Mouse (Mus musculus) heart, embryonic 13.5 days (tissue): Measurements from ENCODE around the gene Ism1. TPM values are rescaled to one million over a fixed set of nuclear protein-coding genes. Genes with fewer than 3 reads are reported as not detected.

Experiments
- ATAC-seq: fragments of 200-750 bp; cut with Nextera tagmentation; 2 replicates; pipeline ENCODE4 v1.8.0; 2017; ENCODE audit warnings: moderate TSS enrichment; ENCODE audit not compliant: insufficient number of reproducible peaks, low FRiP score, low TSS enrichment; ENCODE audit errors: extremely low read depth
- H3K27ac ChIP-seq: fragments of 300-500 bp; sonication (generic); replicated peaks from 2 replicates; pipeline ENCODE4 v1.5.1; 2015; ENCODE audit warnings: moderate library complexity, mild to moderate bottlenecking, inconsistent platforms
- H3K27me3 ChIP-seq: fragments of 300-500 bp; sonication (generic); replicated peaks from 2 replicates; pipeline ENCODE4 v1.6.1; 2015; ENCODE audit warnings: mild to moderate bottlenecking, inconsistent platforms
- H3K36me3 ChIP-seq: fragments of 300-500 bp; sonication (generic); 2 replicates; pipeline ENCODE4 v1.6.1; 2015; ENCODE audit warnings: mild to moderate bottlenecking, inconsistent platforms
- H3K4me1 ChIP-seq: fragments of 300-500 bp; sonication (generic); 2 replicates; pipeline ENCODE4 v1.6.1; 2015; ENCODE audit warnings: inconsistent platforms
- H3K4me2 ChIP-seq: fragments of 300-500 bp; sonication (generic); 2 replicates; pipeline ENCODE4 v1.6.1; 2015; ENCODE audit warnings: inconsistent platforms, mild to moderate bottlenecking, moderate library complexity
- H3K4me3 ChIP-seq: fragments of 300-500 bp; sonication (generic); 2 replicates; pipeline ENCODE4 v1.5.1; 2015; ENCODE audit warnings: moderate library complexity, mild to moderate bottlenecking, inconsistent platforms
- H3K9ac ChIP-seq: fragments of 300-500 bp; sonication (generic); 2 replicates; pipeline ENCODE4 v1.6.1; 2015; ENCODE audit warnings: inconsistent platforms, mild to moderate bottlenecking, moderate library complexity
- H3K9me3 ChIP-seq: fragments of 300-500 bp; sonication (generic); 2 replicates; pipeline ENCODE4 v1.6.1; 2016; ENCODE audit warnings: inconsistent platforms
- WGBS: fragments of 180-500 bp; shearing (Covaris S2); methylation state at CpG from one replicate; pipeline ENCODE4 v1.1.7; 2015; ENCODE audit warnings: mixed read lengths; 5-methylcytosine and 5-hydroxymethylcytosine counted together
- polyA plus RNA-seq: library from polyadenylated mRNA; unstranded; fragments of >200 nt; fragmentation: Nextera tagmentation; extraction: Ambion mirVana; gene quantifications from 2 replicates; pipeline ENCODE4 v1.2.1, GENCODE M21; 2015

Gene Ism1
- polyA plus RNA-seq, 1 experiment from 2014 or later, result 0.86 TPM

DNA sequence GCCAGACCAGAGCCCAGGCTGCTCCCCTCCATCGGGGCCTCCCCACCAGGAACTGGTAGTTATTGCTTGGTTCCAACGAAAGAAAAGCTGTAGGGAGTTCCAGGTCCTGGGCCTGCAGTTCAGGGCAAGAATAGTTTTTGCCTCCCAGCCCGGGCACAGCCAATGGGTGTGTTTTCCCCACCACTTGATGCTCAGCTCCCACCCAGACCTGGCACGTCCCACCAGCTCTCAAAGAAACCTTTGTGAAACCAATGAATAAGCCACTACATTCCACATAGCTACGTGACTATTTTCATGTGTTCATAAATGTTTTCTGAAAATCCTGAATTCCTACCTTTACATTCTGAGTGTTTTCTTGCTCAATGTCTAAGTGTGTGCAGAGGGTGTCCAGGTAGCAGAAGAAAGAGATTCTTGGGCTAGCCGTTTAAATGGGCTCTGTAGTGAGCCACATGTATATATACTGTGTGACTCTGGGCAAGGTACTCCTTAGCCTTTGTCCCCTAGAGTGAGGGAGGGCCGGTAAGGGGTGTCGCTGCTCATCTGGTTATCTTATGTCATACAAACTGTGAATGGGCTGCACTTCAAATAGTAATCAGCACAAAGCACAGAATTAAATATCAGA lies 97.1 kb downstream of the Ism1 start:
- Histone ChIP-seq H3K9me3 (no peaks in the 10 kb centered on the region; the same call in 1 of the 2 replicates), H3K36me3 (no peaks in the 10 kb centered on the region), H3K27ac (no peak overlapping the region), H3K4me3 (no peak overlapping the region), H3K4me1 (peaks cover 4% of the 10 kb centered on the region; the same call in 1 of the 2 replicates), H3K4me2 (no peak overlapping the region), H3K9ac (no peak overlapping the region), H3K27me3 (no peaks in the 10 kb centered on the region)
- 71% methylated on average over 8 of the region's 8 CpGs for WGBS
- no peak for ATAC-seq

DNA sequence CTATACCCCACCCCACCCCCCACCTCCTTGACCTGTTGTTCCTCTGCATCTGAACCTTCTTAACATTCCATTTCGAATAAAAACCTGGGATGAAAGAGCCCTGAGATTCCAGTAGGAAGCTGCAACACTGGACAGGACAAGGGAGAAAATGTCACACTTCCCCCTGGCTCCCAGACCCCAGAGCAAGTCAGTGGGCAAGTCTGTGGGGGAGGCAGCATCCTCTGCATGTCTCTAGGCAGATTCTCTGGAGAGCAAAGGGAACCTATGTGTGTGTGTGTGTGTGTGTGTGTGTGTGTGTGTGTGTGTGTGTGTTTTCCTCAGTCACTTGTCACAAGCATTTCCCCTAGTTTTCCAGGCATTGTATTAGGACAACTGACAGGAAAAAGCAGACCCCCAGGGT lies 98.7 kb downstream of the Ism1 start:
- no peaks in the 10 kb centered on the region; the same call in 1 of the 2 replicates for H3K9me3 ChIP-seq
- H3K4me3 ChIP-seq, result no peak overlapping the region
- peaks cover 4% of the 10 kb centered on the region; the same call in 1 of the 2 replicates for H3K4me1 ChIP-seq
- no peak overlapping the region for H3K4me2 ChIP-seq
- no peak overlapping the region for H3K9ac ChIP-seq
- ATAC-seq, result no peak
- 14% methylated on average over 1 of the region's 1 CpGs for WGBS
- no peak overlapping the region for H3K27ac ChIP-seq
- H3K27me3 ChIP-seq, result no peaks in the 10 kb centered on the region
- no peaks in the 10 kb centered on the region for H3K36me3 ChIP-seq

- ATAC-seq, result no peak
- 53% methylated on average over 3 of the region's 3 CpGs for WGBS
These were observed 100.3 kb downstream of the Ism1 start for GRCm38 (mm10) chr2:139778283-139778682.

GRCm38 (mm10) chr2:139783318-139783850 lies 105.4 kb downstream of the Ism1 start:
- Histone ChIP-seq H3K9ac (no peak overlapping the region), H3K4me1 (no peaks in the 10 kb centered on the region), H3K4me3 (no peak overlapping the region), H3K27ac (no peak overlapping the region), H3K36me3 (no peaks in the 10 kb centered on the region), H3K27me3 (no peaks in the 10 kb centered on the region), H3K4me2 (no peak overlapping the region), H3K9me3 (no peaks in the 10 kb centered on the region)
- 73% methylated on average over 8 of the region's 8 CpGs for WGBS
- ATAC-seq, result no peak

More at GRCm38 (mm10) chr2:139778283-139778682, 100.3 kb downstream of the Ism1 start:
- no peak overlapping the region for H3K4me2 ChIP-seq
- no peak overlapping the region for H3K9ac ChIP-seq
- H3K4me1 ChIP-seq, result peaks cover 4% of the 10 kb centered on the region; the same call in 1 of the 2 replicates
- H3K9me3 ChIP-seq, result no peaks in the 10 kb centered on the region; the same call in 1 of the 2 replicates
- H3K36me3 ChIP-seq, result no peaks in the 10 kb centered on the region
- H3K4me3 ChIP-seq, result no peak overlapping the region
- no peak overlapping the region for H3K27ac ChIP-seq
- H3K27me3 ChIP-seq, result no peaks in the 10 kb centered on the region

GRCm38 (mm10) chr2:139784465-139784864 lies 106.5 kb downstream of the Ism1 start:
- Histone ChIP-seq H3K9me3 (no peaks in the 10 kb centered on the region), H3K4me3 (no peak overlapping the region), H3K27ac (no peak overlapping the region), H3K4me1 (no peaks in the 10 kb centered on the region), H3K27me3 (no peaks in the 10 kb centered on the region), H3K36me3 (no peaks in the 10 kb centered on the region), H3K9ac (no peak overlapping the region), H3K4me2 (no peak overlapping the region)
- ATAC-seq, result no peak
- 43% methylated on average over 1 of the region's 1 CpGs for WGBS

- Histone ChIP-seq H3K4me3 (no peak overlapping the region), H3K9ac (no peak overlapping the region), H3K27me3 (no peaks in the 10 kb centered on the region), H3K9me3 (no peaks in the 10 kb centered on the region), H3K36me3 (no peaks in the 10 kb centered on the region), H3K4me1 (no peaks in the 10 kb centered on the region), H3K4me2 (no peak overlapping the region), H3K27ac (no peak overlapping the region)
- WGBS, result 14% methylated on average over 2 of the region's 2 CpGs
- no peak for ATAC-seq
These were observed 107.0 kb downstream of the Ism1 start for GRCm38 (mm10) chr2:139784946-139785345.

DNA sequence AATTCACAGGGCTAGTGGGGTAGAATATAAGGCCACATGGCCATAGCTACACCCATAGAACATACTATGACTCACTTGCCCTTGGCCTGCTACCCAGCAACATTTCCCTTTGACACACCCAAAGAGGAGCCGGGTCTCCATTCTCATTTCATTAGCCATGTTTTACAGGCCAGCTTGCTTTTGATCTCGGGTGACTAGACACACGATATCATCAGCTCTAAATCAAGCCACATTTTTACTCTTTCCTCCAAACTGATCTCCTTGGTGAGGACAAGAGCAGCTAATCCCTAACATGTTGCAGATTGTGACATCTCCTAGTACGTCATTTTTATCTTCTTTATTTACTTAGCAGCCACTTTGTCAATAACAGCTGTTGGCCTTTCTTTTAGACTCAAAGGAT lies 110.7 kb downstream of the Ism1 start:
- Histone ChIP-seq H3K27me3 (no peaks in the 10 kb centered on the region), H3K36me3 (no peaks in the 10 kb centered on the region), H3K27ac (no peak overlapping the region), H3K4me2 (no peak overlapping the region), H3K4me1 (no peaks in the 10 kb centered on the region), H3K9ac (no peak overlapping the region), H3K4me3 (no peak overlapping the region), H3K9me3 (no peaks in the 10 kb centered on the region)
- WGBS, result 63% methylated on average over 4 of the region's 4 CpGs
- ATAC-seq, result no peak

GRCm38 (mm10) chr2:139792345-139793120 lies 114.6 kb downstream of the Ism1 start:
- Histone ChIP-seq H3K36me3 (no peaks in the 10 kb centered on the region), H3K4me2 (no peak overlapping the region), H3K4me1 (0 out of 2 replicates have a peak, but pooled peaks cover 1% of the 10 kb centered on the region), H3K9ac (no peak overlapping the region), H3K9me3 (no peaks in the 10 kb centered on the region), H3K4me3 (no peak overlapping the region), H3K27ac (no peak overlapping the region), H3K27me3 (no peaks in the 10 kb centered on the region)
- ATAC-seq, result no peak
- 72% methylated on average over 9 of the region's 9 CpGs for WGBS

DNA sequence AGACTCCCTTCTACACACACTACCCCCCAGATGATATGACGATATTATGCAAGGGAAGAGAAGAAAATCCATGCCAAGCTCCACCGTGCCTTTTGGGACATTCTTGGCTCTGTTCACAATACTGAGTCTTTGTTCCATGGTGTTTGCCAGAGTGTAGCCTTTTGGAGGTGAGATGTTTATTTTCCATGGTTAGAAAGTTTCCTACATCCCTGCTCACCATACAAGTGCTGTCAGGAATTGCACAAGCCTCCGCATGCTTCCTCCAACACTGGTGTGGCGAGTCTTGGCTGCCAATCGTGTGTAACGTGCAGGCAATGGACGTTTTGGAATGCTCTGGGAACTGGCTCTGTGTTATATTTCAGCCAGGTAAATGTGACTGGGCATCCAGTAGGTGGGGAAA lies 126.1 kb downstream of the Ism1 start:
- Histone ChIP-seq H3K9ac (no peak overlapping the region), H3K4me3 (no peak overlapping the region), H3K27me3 (no peaks in the 10 kb centered on the region), H3K27ac (no peak overlapping the region), H3K4me2 (no peak overlapping the region), H3K4me1 (no peaks in the 10 kb centered on the region), H3K36me3 (no peaks in the 10 kb centered on the region), H3K9me3 (no peaks in the 10 kb centered on the region)
- ATAC-seq, result no peak
- 77% methylated on average over 7 of the region's 7 CpGs for WGBS

DNA sequence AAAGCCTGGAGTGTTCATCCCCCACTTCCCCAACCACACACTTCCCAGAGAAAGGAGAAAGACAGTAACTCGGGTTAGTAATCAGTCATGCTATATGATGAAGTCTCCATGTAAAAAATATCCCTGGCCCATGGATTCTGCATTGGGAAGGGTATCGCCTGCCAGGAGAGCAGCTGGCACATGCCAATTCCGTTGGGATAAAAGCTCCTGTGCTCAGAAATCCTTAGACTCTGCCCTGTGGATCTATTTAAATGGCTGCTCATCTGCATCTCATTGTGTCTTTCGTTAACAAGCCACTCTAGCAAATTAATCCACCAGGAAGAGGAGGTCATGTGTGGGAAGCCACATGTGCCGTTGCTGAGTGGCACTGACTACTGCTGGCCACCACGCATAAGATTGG lies 129.9 kb downstream of the Ism1 start:
- no peaks in the 10 kb centered on the region for H3K4me1 ChIP-seq
- H3K36me3 ChIP-seq, result no peaks in the 10 kb centered on the region
- no peaks in the 10 kb centered on the region for H3K27me3 ChIP-seq
- H3K9me3 ChIP-seq, result no peaks in the 10 kb centered on the region
- no peak overlapping the region for H3K27ac ChIP-seq
- 88% methylated on average over 6 of the region's 6 CpGs for WGBS
- no peak for ATAC-seq
- no peak overlapping the region for H3K4me3 ChIP-seq
- no peak overlapping the region for H3K9ac ChIP-seq
- H3K4me2 ChIP-seq, result no peak overlapping the region
